Mouse (Mus musculus) embryonic fibroblast, embryonic 13.5 days (primary cell): ENCODE measurements around the gene Etl4. TPM values are rescaled to one million over a fixed set of nuclear protein-coding genes. Genes with fewer than 3 reads are reported as not detected.

Source experiments
- H3K27ac ChIP-seq: 2 replicates; pipeline ENCODE4 v1.5.1; 2012; ENCODE audit warnings: low read length, control low read depth, inconsistent platforms; ENCODE audit not compliant: insufficient read depth
- H3K4me1 ChIP-seq: 2 replicates; pipeline ENCODE4 v1.6.1; 2011; ENCODE audit warnings: low read length; ENCODE audit not compliant: control insufficient read depth, insufficient read depth
- H3K4me3 ChIP-seq: 2 replicates; pipeline ENCODE4 v1.5.1; 2011; ENCODE audit warnings: mild to moderate bottlenecking, control low read depth, low read length; ENCODE audit not compliant: insufficient read depth
- CTCF ChIP-seq: IDR thresholded peaks from 2 replicates; pipeline ENCODE4 v1.5.1; 2011; ENCODE audit warnings: mild to moderate bottlenecking, control low read depth, low read length, moderate library complexity, borderline replicate concordance; ENCODE audit not compliant: insufficient read depth
- POLR2A ChIP-seq: IDR thresholded peaks from 2 replicates; pipeline ENCODE4 v1.6.1; 2011; ENCODE audit warnings: low read depth, mild to moderate bottlenecking, control low read depth, low read length, moderate library complexity
- polyA plus RNA-seq: library from polyadenylated mRNA; stranded (reverse); fragments of >200 nt; gene quantifications from 2 replicates; pipeline ENCODE4 v1.2.4, GENCODE M21; 2011; ENCODE audit warnings: low read depth; ENCODE audit not compliant: missing spikeins, insufficient read length

Gene Etl4
- polyA plus RNA-seq, 1 experiment, result 44.0 TPM

- no peak for TF ChIP-seq CTCF
- TF ChIP-seq POLR2A, result no peak
- Histone ChIP-seq H3K4me1 (no peaks in the 10 kb centered on the region), H3K27ac (no peak overlapping the region), H3K4me3 (no peak overlapping the region)
Observed at GRCm38 (mm10) chr2:20761751-20762150, 852.2 kb downstream of the Etl4 start.

DNA sequence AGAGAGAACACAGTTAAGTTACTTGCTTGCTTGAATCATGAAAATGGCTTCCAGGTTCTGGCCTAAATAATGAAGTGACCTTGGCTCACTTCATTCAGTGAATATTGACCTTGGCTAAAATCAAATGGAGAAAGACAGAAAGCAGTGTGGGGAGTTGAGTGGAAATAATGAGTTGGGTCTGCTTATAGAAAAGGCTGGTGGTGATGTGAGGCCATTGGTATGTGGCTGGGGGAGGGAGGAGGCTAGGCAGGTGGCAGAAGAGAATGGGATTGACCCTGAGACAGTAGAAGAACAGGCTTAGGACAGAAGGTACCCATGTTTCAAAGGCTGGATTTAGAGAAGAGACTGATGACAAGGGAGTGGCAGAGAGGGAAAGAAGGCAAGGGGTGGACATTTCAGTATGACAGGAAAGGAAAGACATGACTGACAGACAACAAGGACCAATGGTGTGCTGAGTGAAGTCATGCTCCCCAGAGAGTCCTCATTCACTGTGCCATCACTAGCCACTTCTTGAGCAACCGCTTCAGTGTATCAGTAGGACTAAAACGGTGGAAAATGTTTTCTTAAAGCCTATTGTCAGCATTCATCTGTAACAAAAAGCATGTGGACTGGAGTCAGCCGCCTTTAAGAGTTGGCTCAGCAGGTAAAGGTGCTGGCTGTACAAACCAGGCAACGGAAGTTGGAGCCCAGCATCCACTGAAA, 854.1 kb downstream of the Etl4 start:
- Histone ChIP-seq H3K27ac (no peak overlapping the region), H3K4me1 (no peaks in the 10 kb centered on the region), H3K4me3 (no peak overlapping the region)
- TF ChIP-seq POLR2A (no peak), CTCF (no peak)

GRCm38 (mm10) chr2:20764566-20765090, 855.0 kb downstream of the Etl4 start:
- H3K27ac ChIP-seq, result no peak overlapping the region
- no peaks in the 10 kb centered on the region for H3K4me1 ChIP-seq
- TF ChIP-seq POLR2A (no peak), CTCF (no peak)
- H3K4me3 ChIP-seq, result no peak overlapping the region

- no peaks in the 10 kb centered on the region for H3K4me1 ChIP-seq
- TF ChIP-seq CTCF (no peak), POLR2A (no peak)
- H3K4me3 ChIP-seq, result no peak overlapping the region
- H3K27ac ChIP-seq, result no peak overlapping the region
Observed at GRCm38 (mm10) chr2:20768681-20769080, 859.1 kb downstream of the Etl4 start.

DNA sequence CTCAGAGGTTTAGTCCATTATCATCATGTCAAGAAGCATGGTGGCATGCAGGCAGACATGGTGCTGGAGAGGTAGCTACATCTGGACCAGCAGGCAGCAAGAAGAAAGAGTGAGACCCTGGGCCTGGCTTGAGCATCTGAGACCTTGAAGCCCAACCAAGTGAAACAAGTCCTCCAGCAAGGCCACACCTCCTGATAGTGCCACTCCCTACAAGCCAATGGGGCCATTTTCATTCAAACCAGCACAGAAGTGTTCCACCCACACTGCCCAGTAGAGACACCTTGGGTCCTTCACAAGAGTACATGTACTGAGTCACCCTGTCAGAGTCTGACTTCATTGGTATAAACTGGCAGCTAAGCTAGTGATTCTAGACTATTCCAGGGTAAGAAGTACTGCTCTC, 860.6 kb downstream of the Etl4 start:
- Histone ChIP-seq H3K4me3 (no peak overlapping the region), H3K27ac (no peak overlapping the region), H3K4me1 (no peaks in the 10 kb centered on the region)
- TF ChIP-seq CTCF (no peak), POLR2A (no peak)

GRCm38 (mm10) chr2:20774462-20774861, 864.9 kb downstream of the Etl4 start:
- no peaks in the 10 kb centered on the region for H3K4me1 ChIP-seq
- no peak overlapping the region for H3K27ac ChIP-seq
- H3K4me3 ChIP-seq, result no peak overlapping the region
- TF ChIP-seq POLR2A, result no peak

DNA sequence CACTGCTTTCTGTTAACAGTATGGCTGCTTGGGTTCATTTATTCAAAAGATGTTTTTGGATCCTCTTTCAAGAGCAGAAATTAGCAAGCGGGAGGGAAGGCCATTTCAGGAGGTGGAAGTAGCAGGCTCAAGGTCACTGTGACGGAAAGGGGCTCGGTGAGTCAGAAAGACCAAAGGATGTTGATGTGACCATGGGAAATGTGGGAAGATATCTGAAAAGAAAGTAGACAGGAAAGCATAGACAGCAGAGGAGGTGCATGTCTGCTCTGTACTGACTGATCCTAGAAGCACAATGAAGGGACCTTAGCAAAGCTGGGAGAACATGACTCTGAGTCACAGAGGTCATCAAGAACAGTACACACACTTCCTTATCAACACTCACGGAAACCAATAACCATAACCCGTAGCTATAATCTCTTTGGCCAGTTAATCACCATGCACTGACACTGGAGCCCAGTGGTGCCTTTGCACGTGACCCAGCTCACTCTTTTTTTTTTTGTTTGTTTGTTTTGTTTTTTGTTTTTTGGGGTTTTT, 866.7 kb downstream of the Etl4 start:
- Histone ChIP-seq H3K4me1 (no peaks in the 10 kb centered on the region), H3K27ac (no peak overlapping the region), H3K4me3 (no peak overlapping the region)
- TF ChIP-seq CTCF (no peak), POLR2A (no peak)

DNA sequence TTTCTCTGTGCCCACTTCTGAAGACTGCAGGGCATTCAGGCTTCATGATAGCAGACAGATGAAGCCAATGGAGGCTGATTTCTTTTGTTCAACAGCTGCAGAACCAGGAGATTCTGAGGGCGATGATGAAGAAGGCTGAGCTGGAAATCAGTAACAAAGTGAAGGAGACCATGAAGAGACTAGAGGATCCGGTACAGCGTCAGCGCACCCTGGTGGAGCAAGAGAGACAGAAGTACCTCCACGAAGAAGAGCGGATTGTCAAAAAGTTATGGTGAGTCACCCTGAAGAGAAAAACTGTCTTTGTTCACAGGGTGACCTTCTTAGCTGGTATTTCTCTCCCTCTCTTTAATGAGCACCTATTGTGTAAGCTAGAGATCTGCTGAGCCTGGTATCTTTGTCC, 868.4 kb downstream of the Etl4 start:
- TF ChIP-seq CTCF (peak; percentile 56; the same call in 1 of the 2 replicates), POLR2A (no peak)
- Histone ChIP-seq H3K4me1 (no peaks in the 10 kb centered on the region), H3K27ac (no peak overlapping the region), H3K4me3 (no peak overlapping the region)

- TF ChIP-seq CTCF (peak; percentile 74; the same call in 1 of the 2 replicates), POLR2A (no peak)
- no peaks in the 10 kb centered on the region for H3K4me1 ChIP-seq
- no peak overlapping the region for H3K27ac ChIP-seq
- no peak overlapping the region for H3K4me3 ChIP-seq
Observed at GRCm38 (mm10) chr2:20779484-20780381, 870.2 kb downstream of the Etl4 start.

- TF ChIP-seq CTCF (no peak), POLR2A (no peak)
- Histone ChIP-seq H3K27ac (no peak overlapping the region), H3K4me1 (no peaks in the 10 kb centered on the region), H3K4me3 (no peak overlapping the region)
Observed at GRCm38 (mm10) chr2:20801236-20801890, 891.8 kb downstream of the Etl4 start.
